ENCODE assay signal across 12 mouse cellular contexts in genomic region chr9:84107045-84107813, GRCm38 (mm10).
DNase-seq lines count a peak whose midpoint lies in the region; ATAC-seq and TF ChIP-seq lines count a peak whose summit lies in the region.
"Had no signal": no experiment of that assay in that cellular context is flagged by ENCODE, and none has a peak within 500 bp of the region (broad histone marks: within the 10 kb centered on the region; RNA-seq: fewer than 3 reads in every experiment).

No protein-coding gene starts in this region.

- TF ChIP-seq CTCF in kidney, postnatal 0 days (IDR thresholded peaks at IDR 0.05; ENCODE audit: low read depth) = no peak

- no peaks in the 10 kb centered on the region for H3K4me1 ChIP-seq in kidney, postnatal 0 days (replicated peaks; ENCODE audit: insufficient read depth, low read length)

- H3K9me3 ChIP-seq in kidney, postnatal 0 days (replicated peaks; ENCODE audit: low read length) = no peaks in the 10 kb centered on the region

- H3K36me3 ChIP-seq in kidney, postnatal 0 days (ENCODE audit: insufficient read depth, low read length) = no peaks in the 10 kb centered on the region

- 37% methylated on average over 20 of the region's 20 CpGs for WGBS in kidney, postnatal 0 days

- H3K27me3 ChIP-seq in kidney, postnatal 0 days (ENCODE audit: insufficient read depth, low read length) = no peaks in the 10 kb centered on the region

- no peak overlapping the region for H3K9ac ChIP-seq in kidney, postnatal 0 days (ENCODE audit: low read depth, low read length)

- ATAC-seq in kidney, postnatal 0 days (replicated peaks; ENCODE audit: low FRiP score, low read depth) = no peak
- ATAC-seq in erythroblast, adult 5-6 weeks (replicated peaks; ENCODE audit: low FRiP score, poor library complexity, severe bottlenecking) = no peak

- H3K27ac ChIP-seq in kidney, postnatal 0 days = no peak overlapping the region

- H3K4me3 ChIP-seq in kidney, postnatal 0 days (replicated peaks; ENCODE audit: low read depth, low read length) = no peak overlapping the region

- peak; percentile 16 for DNase-seq in embryo, embryonic 11 days
- DNase-seq in embryo, embryonic 10 days (ENCODE audit: low spot score) = no peak
- no peak for DNase-seq in kidney, postnatal 0 days (ENCODE audit: low spot score)
- DNase-seq in kidney, adult 18-20 months = no peak
- DNase-seq in adrenal gland, postnatal 25 days = peak; percentile 30
- DNase-seq in neural tube, embryonic 10.5 days (ENCODE audit: extremely low spot score, low spot score) = peak; percentile 22
- DNase-seq in spleen, adult 12 weeks (ENCODE audit: low spot score) = no peak
- DNase-seq: B cell, adult 2 months; cerebellum, adult 11 months; left cerebral cortex, postnatal 4 days; spleen, adult 18-20 months had no signal

- H3K4me2 ChIP-seq in kidney, postnatal 0 days (ENCODE audit: low read length) = peak overlapping the region; percentile 41

Comparison
In these comparisons a context has a peak if more than half of its experiments do, and no peak if none do; other contexts are left out.
1. DNase-seq: peak in embryo, embryonic 11 days (single experiment), adrenal gland, postnatal 25 days (single experiment) and neural tube, embryonic 10.5 days (single experiment); none in embryo, embryonic 10 days (single experiment), kidney, postnatal 0 days (single experiment), kidney, adult 18-20 months (single experiment) and spleen, adult 12 weeks (single experiment).